Mouse (Mus musculus) urinary bladder, adult 2 months (tissue): ENCODE measurements around the gene Pbld2. TPM values are rescaled to one million over a fixed set of nuclear protein-coding genes. Genes with fewer than 3 reads are reported as not detected.
"Not testable (repeated sequence)": the region's sequence is repeated elsewhere in the genome, so short reads cannot be mapped to it uniquely, and the experiment has no call there.

ENCODE experiments used
- DNase-seq: peaks from one replicate; pipeline ENCODE4 v3.0.0; 2022; ENCODE audit warnings: low spot score
- polyA plus RNA-seq: library from polyadenylated mRNA; depleted of rRNA; stranded (reverse); fragments of >200 nt; gene quantifications from 2 replicates; pipeline ENCODE4 v1.2.3, GENCODE M21; 2012

Gene Pbld2
- polyA plus RNA-seq, 1 experiment: 4.7 TPM

DNA sequence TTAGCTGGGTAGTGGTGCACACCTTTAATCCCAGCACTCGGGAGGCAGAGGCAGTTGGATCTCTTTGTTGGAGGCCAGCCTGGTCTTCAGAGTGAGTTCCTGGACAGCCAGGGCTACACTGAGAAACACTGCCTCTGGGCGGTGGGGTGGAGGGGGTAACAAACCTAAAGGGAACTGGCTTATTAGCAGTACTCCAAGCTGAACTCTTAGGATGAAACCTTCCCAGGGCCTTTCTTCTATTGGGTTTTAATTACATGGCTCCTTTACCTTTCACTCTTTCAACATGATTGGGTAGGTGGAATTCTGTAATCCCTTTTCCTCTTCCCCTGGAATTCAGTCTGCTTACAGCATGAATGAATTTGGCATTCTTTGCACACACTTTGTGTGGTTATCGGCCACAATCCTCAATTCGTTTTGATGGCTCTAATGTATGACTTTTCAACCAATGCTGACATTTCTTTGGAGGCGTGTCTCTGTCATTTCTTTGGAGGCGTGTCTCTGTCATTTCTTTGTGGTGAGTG, 1.4 kb downstream of the Pbld2 start:
- DNase-seq: no peak

DNA sequence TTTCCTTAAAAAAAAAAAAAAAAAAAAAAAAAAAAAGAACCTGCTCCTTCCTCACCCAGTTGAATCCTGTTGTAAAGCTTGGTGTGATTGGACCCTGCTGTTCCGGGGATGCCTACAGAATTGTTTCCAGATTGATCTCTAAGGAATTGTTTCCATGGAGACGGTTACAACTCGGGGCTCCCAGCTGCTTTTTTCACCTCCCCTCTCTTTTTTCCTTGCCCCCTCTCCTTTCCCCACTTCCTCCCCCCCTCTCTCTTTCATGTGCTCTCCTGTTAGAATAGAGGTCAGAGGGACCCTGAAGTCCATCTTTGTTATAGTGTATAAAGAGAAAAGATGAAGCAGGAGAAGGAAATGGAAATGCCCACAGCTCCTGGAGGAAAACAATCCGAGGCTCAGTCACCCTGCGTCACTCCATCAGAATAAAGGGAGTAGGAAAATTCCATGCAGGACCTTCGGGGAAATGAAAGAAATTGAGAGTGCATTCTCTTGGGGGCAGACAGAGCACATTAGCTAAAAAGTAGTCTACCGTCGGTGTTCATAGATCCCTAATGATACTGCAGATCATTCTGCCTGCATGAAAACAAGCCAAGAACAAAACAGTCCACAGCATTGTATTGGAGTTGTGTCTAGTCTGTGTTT, 2.2 kb downstream of the Pbld2 start:
- DNase-seq: no peak

DNA sequence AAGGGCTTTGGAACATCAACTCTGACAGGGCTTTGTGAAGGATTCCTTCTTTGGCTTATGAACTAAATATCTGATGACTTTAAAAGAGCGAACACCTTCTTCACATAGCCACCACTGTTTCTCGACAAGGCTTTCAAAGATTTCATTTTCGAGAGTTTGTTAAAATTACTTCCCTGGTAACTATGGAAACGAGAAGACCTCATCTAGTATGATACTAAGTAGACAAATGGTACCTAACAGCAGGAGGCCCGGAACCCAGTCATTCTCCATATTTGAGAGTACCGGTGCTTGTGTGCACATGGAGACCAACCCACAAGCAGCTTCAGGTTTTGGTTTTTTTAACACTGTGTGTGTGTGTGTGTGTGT, 2.7 kb downstream of the Pbld2 start:
- DNase-seq: no peak

DNA sequence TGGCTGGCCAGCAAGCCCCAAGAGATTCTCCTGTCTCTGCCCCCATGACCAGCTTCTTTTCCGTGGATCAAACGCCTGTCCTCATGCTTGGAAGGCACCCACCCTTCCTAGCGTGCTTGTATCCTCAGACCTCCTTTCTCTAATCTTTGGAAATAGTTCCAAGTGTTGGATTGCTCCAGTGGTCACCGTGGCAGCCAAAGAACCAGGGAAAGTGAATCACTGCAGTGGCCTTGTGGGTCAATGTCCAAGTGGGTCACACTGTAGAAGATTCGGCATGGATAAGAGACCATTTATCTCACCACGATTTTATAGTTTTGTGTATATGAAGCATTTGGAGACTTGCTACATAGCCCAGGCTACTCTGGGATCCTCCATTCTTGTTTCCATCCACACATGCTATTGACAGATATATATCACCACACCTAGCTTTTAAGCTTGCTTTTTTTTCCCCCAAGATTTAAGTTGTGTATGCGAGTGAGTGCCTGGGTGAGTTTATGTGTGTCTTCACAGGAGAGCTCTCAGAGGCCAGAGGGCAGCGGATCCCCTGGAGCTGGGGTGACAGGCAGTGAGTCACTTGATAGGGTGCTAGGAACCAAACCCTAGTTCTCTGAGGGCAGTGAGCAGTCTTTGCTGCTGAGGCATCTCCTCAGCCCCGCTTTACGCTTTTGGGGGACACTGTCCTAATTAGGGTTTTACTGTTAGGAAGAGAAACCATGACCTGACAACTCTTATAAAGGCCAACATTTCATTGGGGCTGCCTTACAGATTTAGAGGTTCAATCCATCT, 3.5 kb downstream of the Pbld2 start:
- DNase-seq: no peak

- no peak for DNase-seq
Observed at GRCm38 (mm10) chr10:63028396-63028795, 4.3 kb downstream of the Pbld2 start.

DNA sequence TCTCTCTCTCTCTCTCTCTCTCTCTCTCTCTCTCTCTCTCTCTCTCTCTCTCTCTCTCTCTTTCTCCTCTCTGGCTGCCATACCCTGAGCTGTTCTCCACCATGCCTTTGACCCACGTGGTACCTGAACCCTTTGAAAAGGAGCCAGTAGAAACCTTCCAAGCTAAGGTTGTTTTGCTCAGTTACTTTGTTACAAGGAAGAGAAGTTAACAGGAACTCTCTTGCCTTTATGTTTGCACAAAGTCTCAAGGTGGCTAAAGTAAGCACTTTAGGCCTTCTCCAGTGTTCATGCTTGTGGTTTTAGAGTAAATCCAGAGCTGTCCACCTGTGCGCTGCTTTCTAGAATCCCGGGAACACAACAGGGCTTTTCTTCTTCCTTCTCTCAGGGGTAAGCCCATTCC, 8.2 kb downstream of the Pbld2 start:
- DNase-seq: no peak

DNA sequence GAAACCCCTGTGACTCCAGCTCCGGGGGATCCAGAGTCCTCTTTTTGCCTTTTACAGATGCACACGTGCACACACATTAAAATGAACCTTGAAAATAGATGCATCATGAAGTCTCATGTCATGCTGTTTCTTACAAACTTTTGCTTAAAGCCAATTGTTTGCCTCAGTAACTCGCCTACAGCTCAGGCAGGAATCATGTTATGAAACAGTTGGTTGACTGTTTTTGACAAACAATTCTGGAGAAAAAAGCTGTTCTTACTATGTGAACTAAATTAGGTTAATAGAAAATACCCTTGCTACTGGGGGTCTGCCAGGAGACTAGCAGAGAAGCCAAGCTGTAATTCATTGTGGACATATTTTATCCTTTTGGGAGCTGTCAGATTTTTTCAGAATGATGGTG, 8.8 kb downstream of the Pbld2 start:
- DNase-seq: no peak

DNA sequence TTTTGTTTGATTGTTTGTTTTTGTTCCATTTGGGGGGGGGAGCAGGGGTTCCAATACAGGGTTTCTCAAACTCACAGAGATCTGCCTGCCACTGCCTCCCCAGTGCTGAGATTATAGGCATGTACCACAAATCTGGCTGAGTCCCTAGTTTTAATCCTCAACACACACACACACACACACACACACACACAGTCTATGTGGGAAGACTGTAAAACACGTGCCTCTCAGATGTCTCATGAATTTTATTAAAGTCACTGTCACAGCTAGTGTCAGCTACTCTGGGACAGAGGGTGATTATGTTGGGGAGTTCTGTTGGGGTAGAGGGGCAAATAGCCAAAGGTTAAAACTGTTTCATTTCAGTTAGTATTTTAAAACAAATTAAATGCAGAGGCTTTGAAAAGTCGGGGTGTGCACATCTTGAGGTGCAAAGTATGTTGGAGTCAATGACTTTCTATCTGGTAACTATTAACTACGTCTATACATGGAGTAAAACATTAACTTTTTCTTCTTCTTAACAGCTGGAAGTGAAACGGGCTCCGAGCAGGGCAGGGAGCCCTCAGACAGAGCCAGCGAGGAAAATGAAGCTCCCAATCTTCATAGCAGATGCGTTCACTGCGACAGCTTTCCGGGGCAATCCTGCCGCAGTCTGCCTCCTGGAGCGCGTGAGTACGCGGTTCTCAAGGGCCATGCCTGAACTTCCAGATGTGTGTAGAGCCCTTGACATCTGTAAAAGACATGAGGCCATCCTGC, 14.6 kb downstream of the Pbld2 start:
- no peak for DNase-seq

GRCm38 (mm10) chr10:63039867-63040628, 15.9 kb downstream of the Pbld2 start:
- DNase-seq: no peak

- no peak for DNase-seq
Observed at GRCm38 (mm10) chr10:63043154-63043553, 19.0 kb downstream of the Pbld2 start.

- no peak for DNase-seq
Observed at GRCm38 (mm10) chr10:63047751-63048150, 23.6 kb downstream of the Pbld2 start.

- no peak for DNase-seq
Observed at GRCm38 (mm10) chr10:63049106-63049505, 25.0 kb downstream of the Pbld2 start.

GRCm38 (mm10) chr10:63051267-63051666, 27.2 kb downstream of the Pbld2 start:
- DNase-seq: no peak

- DNase-seq: no peak
Observed at GRCm38 (mm10) chr10:63052011-63052410, 27.9 kb downstream of the Pbld2 start.

DNA sequence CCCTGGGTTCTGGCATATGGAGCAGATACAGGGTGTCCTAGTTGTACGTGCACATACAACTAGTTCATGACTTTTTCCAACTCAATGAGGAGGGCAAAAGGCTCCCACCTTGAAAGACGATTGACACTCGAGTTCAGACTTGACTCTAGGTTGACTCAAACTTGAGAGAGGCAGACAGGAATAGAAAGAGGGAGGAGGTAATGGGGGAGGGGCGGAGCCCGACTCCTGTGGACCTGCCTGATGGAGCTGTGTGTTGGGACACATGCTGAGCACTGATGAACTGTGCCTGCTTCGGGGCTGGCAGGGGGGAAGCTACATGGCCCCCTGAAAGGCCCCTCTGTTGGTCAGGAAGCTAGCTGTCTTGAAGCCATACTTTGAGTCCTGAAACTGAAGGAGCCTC, 28.9 kb downstream of the Pbld2 start:
- no peak for DNase-seq

GRCm38 (mm10) chr10:63054071-63054470, 30.0 kb downstream of the Pbld2 start:
- not testable (repeated sequence) for DNase-seq

DNA sequence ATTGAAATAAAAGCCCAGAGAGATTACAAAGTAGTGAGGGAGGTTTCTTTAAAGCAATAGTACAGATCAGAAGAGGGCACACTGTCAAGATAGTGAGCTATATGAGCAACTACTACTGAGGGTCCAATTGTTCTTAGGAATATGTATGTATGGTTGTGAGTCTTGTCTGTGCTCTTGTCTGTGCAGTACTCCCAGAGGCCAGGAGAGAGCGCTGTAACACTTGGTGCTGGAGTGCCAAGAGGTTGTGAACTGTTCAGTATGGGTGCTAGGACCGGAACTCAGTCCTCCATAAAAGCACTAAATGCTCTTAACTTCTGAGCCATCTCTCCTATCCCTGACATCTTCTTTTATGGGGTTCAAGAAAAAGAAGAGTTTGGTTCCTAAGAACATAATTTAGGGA, 30.5 kb downstream of the Pbld2 start:
- no peak for DNase-seq

- no peak for DNase-seq
Observed at GRCm38 (mm10) chr10:63056966-63057750, 33.0 kb downstream of the Pbld2 start.

- DNase-seq: no peak
Observed at GRCm38 (mm10) chr10:63059862-63060261, 35.7 kb downstream of the Pbld2 start, which contains the start of gene Pbld1. TSS of gene Pbld1 (plus strand) at chr10:63060162.

DNA sequence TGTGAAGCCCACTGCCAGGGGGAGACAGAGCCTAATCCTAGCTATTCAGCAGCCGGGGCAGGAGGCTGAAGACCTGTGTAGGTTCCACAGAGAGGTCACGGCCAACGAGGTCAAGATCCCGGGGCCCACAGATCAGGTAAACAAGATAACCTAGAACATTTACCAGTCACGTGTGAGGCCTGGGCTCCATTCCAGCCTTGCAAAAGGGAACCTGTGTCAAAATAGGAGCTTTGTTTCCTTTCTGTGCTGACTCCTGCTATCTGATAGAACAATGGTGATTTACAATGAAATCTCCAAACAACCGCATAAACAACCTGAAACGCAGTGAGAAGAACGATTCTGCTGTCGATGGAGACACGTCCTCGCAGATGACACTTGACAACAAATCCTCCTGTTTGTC, 36.3 kb downstream of the Pbld2 start:
- peak; percentile 33 for DNase-seq

DNA sequence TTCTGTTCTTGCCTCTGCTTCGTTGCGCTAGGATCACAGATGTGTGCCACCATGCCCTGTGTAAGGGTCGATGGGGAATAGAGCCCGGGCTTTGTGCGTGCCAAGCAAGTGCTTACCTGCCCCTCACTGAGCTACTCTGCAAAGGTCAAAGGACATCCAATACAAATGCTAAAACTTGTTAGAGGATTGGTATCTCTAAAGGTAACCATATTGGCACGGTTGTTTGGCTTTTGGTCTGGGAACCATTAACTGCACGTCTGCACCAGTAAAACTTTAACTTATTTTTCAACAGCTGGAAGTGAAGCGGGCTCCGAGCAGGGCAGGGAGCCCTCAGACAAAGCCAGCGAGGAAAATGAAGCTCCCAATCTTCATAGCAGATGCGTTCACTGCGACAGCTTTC, 37.2 kb downstream of the Pbld2 start:
- DNase-seq: no peak
